Mouse (Mus musculus) right cerebral cortex, adult 2 months (tissue): ENCODE results near the gene Dock2.

Experiments used
- DNase-seq, 2 experiments: peaks; one replicate each; pipeline ENCODE4 v3.0.0; 2021 to 2022; ENCODE audit warnings: low spot score in 2 of 2

Dock2 gene

DNA sequence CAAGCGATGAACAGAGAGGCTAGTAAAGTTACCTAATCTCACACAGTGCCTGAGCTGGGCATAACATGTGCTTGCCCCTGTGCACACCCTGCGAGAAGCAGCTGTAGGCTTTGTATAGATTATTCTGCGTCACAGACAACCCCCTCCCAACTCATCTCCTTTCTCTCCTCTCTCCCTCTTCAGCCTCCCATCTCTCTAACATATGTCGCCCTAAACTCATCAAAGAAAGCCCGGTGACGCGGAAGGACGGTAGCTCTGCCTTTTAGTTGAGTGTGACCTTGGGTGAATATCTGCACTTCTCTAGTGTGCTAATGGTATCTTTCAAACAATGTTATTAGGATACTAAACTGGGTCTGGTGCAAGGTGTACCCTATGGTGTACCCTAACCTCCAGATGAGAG lies 13.7 kb downstream of the Dock2 start:
- no peak for DNase-seq

DNA sequence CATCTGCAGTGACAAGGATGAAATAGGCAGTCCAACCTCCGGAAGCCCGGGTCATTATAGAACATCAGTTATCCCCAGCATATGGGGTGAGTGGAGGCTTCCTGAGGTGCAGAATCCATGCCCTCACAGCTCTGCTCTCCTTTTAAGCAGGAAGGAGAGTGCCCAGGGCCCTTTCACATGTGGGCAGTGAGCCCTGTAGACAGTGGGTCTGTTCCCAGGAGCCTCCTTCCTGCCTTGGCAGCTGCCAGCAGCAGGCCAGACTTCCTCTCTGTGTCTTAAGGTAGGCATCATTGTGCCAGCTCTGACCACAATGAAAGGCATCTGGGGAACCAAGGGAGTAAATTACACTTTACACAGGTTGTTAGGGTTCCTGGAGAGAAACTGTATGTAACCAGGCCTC lies 14.3 kb downstream of the Dock2 start:
- no peak for DNase-seq

DNA sequence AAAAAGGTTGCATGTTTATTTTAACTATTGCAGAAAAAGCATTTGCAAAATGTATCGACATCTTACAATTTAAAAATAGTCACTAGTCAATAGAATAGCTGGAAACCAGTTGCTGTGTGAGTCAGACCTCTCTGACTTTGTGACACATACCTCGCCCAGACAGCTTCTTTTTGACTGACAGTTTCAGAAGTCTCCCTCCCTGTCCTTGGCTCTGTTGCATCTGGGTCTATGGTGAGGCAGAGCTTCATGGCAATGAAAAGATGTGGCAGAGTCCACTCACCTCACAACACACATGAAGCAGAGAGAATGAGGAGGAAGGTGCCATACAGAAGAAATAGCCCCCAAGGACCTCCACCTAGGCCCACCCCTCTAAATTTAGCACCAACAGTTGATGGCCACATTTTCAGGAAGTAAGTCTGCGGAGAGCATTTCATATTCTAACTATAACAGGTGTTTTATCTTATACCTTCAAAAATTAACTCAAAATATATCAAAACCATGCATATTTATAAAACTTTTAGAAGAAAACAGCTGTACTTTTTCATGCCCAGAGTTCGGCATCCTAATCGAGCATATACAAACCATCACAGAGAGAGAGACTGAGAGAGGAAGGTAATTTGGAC lies 19.8 kb downstream of the Dock2 start:
- no peak for DNase-seq

DNA sequence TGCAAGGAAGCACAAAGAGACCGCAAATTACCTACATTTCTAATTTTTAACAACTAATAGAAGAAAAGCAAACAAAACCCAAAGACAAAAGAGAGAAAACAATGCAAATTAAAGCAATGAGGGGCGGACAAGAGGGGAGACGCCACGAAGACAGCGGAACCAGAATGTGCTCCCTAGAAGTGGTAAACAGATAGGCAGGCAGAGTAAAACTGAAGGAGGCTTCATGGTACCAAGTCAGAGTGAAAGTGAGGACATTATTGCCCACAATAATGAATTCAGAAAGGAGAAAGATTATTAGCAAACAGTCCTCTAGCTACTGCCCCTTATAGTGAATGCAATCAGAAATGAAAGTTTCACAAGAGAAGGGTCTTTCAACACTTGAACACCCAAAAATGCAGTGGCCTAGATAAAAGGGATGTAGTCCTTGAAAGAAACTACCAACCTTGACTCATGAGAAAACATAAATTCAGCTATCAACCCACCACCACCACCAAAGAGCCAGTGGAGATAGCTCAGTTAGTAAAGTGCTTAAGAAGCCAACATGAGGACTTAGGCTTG lies 21.0 kb downstream of the Dock2 start:
- no peak for DNase-seq

DNA sequence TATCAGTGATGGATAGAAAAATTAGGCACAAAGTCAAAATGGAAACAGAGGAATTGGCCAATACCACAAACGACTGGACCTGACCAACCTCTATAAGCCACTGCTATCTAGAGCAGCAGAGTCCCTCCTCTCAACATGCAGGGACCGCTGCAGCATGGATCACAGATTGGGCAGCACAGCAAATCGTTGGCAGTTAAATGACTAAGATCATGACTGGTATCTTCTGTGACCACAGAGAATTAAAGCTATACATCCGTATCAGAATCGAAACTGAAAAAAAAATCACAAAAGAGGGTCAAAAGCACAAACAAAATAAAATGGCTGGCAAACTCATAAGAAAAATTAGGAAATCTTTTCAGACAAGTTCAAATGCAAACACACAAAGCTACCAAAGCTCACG lies 21.6 kb downstream of the Dock2 start:
- DNase-seq: no peak

DNA sequence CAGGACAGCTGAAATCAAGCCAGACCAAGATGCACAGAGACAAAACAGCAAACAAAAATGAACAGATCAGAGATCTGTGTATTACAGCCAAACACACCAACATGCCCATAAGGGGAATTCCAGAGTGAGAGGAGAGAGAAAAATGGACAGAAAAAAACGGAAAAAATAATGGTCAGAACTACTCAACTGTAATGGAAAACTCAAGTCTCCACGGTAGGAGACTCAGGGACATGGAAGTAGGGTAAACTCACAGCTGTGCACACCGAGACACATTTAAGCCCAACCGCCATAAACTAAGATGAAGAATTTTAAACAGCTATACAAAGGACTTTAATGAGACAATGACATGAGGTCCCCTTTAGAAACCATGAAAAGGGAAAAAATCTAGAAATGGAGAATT lies 24.1 kb downstream of the Dock2 start:
- DNase-seq: no peak

DNA sequence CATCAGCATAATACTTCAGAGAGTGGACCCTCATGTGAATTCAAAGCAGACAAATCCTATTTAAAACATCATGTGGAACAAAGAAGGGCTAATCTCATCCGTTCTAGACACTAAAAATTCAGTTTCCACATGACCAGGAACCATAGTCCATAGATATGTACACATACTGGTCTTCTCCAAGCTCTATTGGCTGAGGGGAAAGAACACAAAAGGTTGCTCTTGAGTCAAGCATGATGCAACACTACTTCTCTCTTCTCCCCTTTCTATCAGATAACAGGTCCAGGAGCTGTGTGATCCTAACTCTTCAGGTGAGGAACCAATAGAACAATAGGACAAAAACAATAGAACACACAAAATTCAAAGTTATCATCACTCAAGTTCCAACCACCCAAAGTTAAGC lies 42.6 kb downstream of the Dock2 start:
- no peak for DNase-seq

DNA sequence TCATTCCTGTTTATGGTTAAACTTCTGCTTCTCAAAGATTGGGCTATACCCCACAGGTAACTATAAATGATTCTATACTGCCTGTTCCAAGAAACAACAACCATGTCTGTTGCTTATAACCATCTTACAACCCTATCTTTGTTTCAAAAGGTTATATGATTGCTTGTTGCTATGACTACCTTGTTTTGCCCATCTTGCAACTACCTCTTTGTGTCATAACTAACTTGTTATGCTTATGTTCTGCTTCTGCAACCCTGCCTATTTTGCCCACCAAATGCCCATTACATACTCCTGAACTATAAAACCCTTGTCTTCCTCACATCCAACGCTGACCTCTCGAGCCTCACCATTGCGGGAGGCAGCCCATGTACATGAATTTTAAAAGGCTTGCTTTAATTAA lies 43.9 kb downstream of the Dock2 start:
- no peak for DNase-seq

DNA sequence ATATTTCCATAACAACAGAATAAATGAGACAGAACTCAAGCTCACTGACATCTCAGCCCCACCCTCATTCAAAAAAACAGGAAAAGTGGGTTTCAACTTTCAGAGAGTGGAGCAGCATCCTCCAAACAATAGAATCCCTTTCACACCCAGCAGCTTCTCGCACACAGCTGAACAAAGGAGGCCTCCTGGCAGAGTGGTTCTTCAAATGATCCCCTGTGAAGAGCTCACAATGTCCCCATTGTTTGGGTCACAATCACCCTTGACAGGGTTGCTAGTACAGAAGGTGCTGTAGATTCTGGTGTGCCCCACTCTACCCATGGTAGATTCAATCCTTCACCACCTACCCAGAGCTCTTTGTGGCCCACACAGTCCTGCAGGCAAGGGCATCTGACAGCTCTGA lies 44.7 kb downstream of the Dock2 start:
- DNase-seq: no peak

DNA sequence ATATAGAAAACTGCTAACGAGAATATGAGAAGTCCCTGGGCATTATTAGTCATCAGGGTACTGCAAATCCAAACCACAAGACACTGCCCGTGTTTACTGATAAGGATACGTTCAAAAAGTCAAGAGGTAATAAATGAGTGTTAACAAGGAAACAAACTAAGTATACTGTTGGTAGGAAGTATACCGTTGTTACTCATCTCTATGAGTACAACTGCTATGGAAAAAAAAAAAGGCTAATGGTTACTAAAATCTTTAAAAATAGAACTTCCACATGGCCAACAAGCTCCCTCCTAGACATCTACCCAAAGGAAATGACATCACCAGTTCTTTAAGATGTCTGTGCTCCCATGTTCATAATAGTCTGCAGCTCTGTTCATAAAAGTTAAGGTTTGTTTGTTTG lies 46.5 kb downstream of the Dock2 start:
- DNase-seq: no peak

DNA sequence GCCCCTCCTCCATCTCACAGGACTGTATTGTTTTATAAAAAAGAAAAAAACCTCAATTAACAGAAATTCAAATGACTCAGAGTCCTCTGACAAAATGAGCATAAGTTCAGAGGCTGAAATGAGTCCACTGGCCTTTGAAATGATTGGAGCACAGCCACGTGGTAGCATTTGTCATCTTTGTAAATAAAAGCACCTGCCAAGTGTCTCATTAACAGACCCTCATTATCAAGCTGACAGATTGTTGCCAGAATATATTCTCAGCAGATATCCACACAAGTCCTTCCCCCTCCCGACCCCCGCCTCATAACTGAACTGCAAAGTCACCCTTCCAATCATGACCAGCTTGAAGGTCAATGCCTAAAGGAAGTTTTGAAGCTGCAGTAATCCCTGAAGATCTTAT lies 49.7 kb downstream of the Dock2 start:
- no peak for DNase-seq

DNA sequence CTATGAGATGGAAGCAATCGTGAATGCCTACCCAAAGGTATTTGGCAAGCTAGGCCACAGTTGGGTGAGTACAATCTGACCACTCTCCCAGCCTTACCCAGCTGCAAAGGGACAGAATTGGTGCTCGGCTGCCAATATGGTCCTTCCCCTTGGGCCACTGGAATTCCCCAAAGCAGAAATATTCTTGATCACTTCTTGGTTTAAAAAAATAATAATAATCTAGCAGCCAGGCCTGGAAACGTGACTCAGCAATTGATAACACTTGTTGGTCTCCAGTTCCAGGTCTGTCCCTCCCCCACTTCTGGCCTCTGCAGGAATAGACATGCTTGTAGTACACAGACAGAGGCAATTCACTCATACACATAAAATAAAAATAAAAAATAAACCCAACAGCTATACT lies 56.2 kb downstream of the Dock2 start:
- no peak for DNase-seq

DNA sequence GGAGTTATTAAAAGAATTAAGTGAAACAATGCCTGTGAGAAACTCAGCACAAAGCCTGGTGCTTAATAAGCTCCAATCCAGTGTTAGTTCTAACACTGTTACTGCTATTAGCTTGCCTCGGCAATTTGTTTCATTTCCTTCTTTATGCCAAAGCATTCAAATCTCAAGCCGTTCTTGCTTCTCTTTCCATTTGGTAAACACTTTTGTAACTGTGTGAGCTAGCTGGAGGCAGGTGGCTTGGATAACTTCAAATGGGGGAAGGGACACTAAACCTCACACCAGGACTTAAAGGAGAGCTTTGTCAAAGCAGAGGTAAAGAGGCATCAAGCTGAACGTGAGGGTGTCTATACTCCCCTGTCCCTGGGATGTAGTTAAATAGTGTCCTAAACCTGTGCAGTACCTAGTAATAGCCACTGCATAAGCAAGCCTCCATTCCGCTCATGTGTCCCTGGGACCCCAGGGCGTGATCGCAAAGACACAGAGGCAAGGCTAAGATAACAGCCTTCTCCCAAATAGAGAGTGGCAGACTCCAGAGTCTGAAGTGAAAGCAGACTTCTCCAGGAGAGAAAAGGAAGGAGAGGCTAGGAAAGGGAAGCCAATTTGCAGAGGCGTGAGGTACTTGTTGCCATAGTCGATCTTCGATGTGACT lies 56.9 kb downstream of the Dock2 start:
- no peak for DNase-seq

DNA sequence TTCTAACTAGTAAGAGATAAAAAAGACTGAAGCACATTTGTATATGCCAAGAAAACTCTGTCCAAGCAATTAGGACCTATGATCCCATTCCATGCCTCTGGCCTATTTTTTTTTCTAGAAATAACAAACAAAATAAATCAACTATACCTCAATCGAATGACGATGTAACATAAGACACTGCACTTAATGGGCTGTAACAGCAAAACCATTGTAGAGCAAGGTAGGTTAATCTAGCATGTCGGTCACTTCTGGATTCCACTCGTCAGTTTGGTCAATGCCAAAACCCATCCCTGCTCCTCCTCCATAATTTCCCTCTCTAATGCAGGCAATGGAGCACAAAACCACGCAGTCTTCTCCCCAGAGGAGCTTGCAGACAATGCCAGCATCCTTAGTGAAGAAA lies 70.3 kb downstream of the Dock2 start:
- DNase-seq: no peak

DNA sequence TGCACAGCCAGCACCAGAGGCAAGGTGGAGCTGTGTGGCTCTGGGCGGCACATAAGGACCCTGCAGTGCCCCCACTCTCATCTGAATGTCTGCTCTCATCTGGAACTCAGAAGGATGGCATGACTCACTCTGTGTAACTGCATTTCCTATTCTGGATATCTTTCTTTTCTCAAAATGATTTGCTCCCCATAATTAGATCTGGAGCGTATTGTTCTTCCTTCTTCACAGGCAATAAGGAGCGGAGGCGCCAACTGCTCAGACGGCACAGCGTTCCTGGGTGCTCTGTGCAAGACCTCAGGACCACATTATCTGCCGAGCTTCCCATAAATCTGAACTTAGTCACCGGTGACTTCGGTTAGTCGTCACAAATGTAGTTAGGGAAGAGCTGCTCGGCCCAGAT lies 75.4 kb downstream of the Dock2 start:
- DNase-seq: peak; percentile 13 to 16

DNA sequence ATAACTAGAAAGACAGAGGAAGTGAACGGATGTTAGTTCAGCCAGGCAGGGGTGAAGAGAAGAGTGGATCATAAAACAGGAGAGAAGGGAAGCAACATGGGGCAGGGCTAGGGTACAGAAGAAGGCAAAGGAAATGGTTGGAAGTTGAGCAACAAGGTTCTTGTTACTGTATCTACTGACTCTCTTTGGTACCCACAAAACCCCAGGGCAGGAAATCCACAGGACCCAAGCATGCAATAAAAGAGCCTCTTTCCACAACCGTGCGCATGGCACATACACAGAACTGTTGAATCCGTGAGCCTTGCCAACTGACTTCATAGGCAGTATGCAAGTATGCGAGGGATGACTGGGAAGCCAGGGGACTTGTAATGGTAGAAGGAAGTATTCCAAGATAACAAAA lies 76.3 kb downstream of the Dock2 start:
- DNase-seq: no peak

DNA sequence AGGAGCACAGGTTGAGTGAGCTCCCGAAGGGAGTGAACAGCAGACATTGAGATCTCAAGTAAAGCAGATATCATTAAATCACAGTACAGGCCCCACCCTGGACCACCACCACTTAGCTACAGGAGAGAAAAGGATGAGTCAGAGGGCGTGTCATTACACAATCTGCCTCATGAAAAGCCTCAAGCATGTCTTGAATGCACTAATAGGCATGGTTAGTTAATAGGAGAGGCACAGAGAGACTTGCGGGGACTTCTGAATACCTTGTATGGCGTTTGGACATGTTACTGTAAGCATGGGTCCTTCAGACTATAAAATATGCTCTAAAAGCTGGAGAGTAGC lies 78.6 kb downstream of the Dock2 start:
- no peak for DNase-seq

DNA sequence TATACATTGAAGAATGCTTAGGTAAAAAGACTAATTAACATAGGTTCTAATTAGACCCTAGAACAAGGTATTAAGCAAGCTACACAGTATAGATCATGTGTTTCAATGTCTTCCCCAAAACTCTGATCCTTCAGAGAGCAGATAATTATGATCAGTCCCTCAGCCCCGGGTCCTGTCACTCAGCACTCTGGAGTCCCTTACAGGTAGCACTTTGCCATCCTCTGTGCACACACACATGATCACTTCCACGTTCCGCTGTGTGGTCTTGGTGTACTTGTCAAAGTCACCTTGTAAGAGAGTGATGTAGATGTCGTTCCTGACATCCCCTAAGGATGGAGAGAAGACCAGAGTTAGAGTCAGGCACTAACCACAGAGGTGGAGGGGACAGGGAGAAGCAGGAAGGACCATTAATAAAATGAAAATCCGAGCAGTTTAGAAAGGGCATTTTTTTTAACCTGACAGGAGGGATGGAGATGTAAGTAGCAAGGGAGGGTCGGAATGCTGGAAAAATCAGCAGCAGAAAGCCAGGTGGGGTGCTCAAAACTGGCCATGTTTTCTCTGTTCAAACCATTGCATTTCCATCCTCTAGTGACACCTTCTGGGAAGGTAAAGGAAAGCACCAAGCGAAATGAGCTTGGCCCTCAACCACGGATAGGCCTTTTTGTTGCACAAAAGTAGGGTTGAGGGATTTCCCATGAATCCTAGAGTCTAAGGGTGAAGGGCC lies 79.1 kb downstream of the Dock2 start:
- DNase-seq: no peak

DNA sequence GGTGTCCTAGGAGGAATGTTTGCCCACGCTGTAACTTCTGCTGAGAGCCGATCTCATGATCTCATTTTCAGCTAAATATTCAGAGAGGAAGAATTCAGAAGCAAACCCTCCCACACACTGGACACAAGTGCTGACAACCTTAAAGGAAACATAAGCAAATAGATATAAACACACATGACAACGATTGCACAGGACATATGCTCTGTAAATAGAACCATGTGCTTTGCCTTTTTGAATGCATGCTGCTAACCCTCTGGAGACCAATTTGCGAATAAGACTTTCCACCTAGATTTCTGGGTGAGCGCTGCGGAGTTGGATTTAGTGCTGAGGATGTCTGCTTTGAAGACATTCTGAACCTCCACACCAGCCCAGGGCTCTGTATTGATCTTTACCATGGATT lies 79.8 kb downstream of the Dock2 start:
- DNase-seq: peak in 1 of 2 experiments; percentile 12

DNA sequence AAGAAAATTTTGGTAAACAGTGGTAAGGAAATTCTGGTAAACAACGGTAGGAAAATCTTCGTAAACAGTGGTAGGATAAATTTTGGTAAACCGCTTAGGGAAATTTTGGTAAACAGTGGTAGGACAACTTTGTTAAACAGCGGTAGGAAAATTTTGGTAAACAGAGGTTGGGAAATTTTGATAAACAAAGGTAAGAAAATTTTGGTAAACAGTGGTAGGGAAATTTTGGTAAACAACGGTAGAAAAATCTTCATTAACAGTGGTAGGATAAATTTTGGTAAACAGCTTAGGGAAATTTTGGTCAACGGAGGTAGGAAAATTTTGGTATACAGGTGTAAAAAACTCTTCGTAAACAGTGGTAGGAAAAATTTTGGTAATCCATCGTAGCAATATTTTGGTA lies 101.9 kb downstream of the Dock2 start:
- DNase-seq: no peak

DNA sequence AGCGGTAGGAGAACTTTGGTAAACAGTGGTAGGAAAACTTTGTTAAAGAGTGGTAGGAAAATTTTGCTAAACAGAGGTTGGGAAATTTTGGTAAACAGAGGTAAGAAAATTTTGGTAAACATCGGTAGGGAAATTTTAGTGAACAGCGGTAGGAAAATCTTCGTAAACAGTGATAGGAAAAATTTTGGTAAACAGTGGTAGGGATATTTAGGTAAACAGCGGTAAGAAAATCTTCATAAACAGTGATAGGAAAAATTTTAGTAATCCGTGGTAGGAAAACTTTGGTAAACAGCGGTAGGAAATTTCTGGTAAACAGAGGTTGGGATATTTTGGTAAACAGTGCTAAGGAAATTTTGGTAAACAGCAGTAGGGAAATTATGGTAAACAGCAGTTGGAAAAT lies 239.1 kb downstream of the Dock2 start:
- no peak for DNase-seq

DNA sequence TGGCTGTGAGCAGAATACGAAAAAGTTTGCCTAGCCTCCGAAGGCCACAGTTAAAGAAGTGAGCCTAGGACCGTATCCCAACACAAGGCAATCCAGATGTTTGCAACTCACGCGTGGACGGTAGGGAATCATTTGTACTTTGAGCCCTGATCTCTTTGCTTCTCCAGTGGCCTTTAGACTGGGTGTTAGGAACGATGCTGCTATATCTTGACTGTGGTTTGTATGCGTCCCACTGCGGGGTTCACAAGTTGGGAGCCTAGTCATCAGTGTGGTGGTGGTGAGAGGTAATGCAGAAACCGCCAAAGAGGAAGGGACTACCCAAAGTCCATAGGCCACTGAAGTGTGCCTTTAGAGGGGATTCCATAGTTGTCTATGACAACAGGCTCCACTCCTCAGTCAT lies 251.6 kb downstream of the Dock2 start:
- no peak for DNase-seq

DNA sequence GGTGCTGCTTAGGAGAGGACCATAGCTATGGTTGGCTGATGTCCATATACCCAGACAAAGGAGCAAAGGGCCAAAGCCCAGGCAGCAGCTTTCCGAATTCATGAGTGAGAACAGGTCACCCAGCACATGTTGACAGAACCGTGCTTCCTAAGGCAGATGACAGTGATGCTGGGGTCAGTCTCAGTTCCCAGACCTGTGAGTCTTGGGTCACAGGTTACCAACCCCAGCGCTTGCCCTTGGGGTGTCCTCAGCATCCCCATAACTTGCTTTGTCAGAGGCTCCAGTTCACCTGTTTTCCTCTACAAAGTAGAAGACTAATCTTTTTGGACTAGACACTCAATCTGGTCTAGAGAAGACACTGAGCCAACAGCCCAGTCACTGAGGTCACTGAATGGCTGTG lies 252.7 kb downstream of the Dock2 start:
- no peak for DNase-seq
